Mouse (Mus musculus) frontal cortex, postnatal 10 days (tissue): Measurements from ENCODE around the gene Phc1.
A peak's percentile ranks its signal among the peaks of the same experiment; 100 is the strongest.

Experiments
- DNase-seq, 2 experiments: peaks; one replicate each; pipeline ENCODE4 v3.0.0; 2022; ENCODE audit warnings: low spot score in 2 of 2, mixed read lengths in 1 of 2

Gene Phc1

GRCm38 (mm10) chr6:122296918-122297278 lies 43.5 kb downstream of the Phc1 start:
- no peak for DNase-seq

GRCm38 (mm10) chr6:122295242-122295641 lies 45.1 kb downstream of the Phc1 start:
- no peak for DNase-seq

DNA sequence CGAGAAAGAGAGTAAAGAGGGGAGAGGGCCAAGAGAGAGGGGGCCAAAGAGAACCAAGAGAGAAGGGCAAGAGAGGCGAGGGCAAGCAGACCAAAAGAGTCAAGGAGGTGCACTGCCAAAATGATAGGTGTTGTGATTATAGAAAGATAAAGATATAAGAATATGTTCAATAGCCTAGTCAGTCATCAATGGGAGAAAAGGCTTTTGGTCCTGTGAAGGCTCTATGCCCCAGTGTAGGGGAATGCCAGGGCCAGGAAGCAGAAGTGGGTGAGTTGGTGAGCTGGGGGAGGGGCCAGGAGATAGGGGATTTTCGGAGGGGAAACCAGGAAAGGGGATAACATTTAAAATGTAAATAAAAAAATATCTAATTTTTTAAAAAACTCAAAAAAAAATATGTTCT lies 46.1 kb downstream of the Phc1 start:
- no peak for DNase-seq

DNA sequence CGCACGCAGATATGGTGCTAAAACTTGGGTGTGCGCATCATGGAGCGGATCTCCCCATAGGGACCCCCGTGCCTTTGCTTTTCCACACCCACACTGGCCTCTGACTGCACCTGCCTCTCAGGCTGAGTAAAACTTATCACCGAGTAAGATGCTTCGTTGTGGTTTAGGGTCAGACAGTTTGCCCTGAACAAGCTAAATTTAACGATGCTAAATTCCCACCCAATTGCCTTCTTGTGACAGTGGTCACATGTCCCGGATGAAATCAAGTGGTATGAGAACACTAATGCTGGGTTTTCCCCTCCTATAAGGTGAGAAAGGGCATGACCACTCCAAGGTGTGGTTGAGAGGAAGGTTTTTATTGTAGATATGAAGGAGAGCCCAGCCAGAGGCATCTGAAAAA lies 46.6 kb downstream of the Phc1 start:
- no peak for DNase-seq

- no peak for DNase-seq
Measured at GRCm38 (mm10) chr6:122293121-122293520, 47.2 kb downstream of the Phc1 start.

DNA sequence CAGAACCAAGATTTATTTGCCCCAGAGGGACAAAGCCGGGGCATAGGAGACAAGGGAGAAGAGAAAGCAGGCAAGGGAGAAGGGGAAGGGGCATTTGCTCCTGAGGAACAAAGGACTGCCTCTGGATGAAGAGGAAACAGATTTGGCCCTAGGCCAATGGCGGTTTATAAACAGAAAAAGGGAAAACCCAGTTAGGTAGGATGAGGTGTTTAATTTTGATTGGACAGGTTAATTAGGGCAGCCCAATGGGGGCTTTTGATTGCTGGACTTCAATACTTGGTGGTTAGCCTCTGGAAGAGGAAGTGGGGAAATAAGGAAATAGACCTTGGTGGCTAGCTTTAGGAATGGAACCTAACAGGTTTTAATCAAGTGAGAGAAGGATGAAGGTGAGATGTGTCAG lies 48.2 kb downstream of the Phc1 start:
- no peak for DNase-seq

GRCm38 (mm10) chr6:122291735-122292134 lies 48.6 kb downstream of the Phc1 start:
- DNase-seq = no peak

DNA sequence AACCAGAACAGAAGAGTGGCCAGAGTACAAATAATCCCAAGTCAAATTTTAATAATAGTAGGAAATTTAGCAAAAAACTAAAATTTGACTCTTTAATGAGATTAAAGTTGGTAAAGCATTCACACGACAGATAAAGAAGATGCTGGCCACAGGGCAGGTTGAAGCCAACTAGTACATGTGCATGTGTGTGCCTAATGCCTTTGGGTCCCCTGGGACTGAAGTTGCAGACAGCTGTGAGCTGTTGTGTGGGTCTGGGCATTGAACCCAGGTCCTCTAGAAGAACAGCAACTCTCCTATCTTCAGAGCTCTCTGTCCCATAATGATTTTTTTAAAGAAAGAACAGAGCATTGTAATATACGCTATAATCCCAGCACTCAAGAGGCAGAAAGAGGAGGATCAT lies 49.1 kb downstream of the Phc1 start:
- DNase-seq = no peak

DNA sequence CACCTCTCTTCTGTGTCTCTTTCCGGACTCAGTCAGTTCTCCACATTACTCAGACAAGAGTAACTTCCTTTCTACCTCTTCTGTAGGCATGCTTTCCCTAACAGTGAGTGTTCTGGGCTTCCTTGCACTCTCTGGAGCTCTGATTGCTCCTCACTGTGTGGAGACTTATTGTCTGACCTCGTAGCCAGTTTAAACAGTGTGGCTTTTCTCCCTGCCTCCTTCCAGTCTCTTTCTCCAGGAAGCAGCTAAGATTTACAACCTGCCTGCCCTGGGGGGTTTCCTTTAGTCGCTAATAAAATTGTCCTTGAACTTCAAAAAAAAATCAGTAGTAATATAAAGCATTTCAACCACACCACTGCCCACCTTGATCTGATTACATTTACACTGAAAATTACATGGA lies 50.1 kb downstream of the Phc1 start:
- DNase-seq = no peak

GRCm38 (mm10) chr6:122289313-122289712 lies 51.0 kb downstream of the Phc1 start:
- no peak for DNase-seq

DNA sequence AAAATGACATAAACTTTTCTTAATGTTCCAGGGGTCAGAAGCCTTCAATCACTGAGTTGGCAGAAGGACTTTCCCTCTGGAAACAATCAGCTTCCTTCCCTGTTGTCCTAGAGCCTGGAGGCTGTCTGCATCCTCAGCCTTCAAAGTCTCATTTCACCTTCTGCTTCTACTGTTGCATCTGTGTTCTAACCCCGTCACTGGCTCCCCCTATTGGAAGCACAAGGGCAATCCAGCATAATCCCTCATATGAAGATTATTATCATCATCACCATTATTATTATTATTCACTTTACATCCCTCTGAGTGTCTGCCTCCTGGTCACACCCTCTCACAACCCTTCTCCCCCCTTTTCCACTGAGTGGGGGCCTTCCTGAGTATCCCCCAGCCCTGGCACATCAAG lies 52.1 kb downstream of the Phc1 start:
- DNase-seq = no peak

DNA sequence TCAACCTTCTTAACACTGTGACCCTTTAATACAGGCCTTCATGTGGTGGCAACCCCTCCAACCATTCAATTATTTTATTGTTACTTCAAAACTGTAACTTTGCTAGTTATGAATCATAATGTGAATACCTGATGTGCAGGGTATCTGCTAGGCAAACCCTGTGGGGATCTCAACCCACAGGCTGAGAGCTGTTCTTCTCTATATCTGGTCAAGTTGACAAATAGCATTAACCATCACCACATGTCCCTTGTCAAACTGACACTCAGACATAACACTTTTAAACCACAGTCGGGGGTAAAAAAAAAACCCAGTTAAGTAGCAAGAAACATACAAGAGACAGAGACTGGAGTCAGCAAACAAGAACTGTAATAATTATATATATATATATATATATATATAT lies 55.5 kb downstream of the Phc1 start:
- DNase-seq = no peak

DNA sequence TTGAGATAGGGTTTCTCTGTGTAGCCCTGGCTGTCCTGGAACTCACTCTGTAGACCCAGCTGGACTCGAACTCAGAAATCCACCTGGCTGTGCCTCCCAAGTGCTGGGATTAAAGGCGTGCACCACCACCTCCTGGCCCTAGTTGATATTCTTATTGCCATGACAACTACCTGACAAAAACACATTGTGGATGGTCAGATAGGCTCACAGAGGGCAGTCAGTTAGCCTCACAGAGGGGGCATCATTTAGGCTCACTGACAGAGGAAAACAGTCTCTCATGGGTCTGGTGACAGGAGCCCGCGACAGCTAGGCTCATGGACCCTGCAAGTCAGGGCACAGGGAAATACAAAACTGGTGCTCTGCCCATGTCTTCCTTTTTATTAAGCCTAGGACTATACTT lies 56.1 kb downstream of the Phc1 start:
- DNase-seq = no peak

DNA sequence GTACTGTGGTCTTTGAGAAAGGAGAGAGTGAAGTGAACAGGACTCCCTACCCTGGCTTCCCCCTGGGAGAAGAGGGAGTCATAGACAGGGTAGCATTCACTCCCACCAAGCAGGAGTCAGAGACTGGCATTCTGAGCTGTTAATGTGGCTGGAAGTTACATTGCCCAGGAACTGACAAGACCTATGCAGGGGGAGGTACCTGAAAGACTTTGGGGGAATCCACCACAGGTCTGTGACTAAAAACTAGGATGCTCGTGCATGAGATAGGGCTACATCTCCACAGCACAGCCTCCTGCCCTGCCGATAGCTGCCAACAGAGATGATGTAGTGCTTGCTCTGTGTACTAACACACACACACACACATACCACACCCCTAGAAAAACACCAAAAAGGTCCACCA lies 56.9 kb downstream of the Phc1 start:
- DNase-seq = no peak

DNA sequence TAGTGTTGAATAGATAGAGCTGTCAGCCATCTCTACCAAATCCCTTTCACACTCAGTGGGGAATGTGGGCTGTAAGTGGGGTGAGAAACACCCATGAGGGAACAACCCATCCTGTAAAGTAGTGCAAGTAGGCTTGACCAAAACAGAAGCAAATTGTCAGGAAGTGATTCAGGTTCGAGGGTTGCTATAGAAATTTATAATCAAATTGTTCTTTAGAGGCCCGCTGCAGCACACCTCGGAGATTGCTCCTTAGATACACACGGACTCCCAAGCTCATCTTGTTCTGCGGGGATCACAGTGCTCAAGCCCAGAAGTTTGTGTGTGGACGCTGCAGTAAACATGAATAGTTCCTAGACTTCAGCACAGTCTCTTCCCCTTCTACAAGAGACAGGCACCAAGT lies 57.6 kb downstream of the Phc1 start, which contains the start of gene Klrg1:
Klrg1 (minus strand) TSS at position 101 of the 400 bp plus-strand sequence.
- DNase-seq = no peak

DNA sequence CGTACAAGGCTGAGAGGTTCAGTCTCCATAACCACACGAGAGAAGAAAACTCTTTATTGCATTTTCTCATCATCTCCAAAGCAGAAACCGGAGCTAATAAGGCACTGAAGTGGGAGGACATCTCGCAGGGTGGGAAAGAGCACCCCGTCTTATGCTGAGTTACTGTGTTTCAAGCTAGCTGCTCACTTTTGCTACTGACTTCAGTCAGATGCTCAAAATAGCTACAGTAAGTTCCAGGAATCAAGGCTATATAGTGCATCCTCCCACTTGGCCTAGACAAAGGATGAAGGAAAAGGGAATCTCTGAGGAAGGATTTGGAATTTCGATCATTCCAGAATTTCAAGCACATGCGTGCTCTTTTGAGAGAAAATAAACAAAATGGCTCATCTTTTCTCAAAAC lies 63.8 kb downstream of the Phc1 start:
- DNase-seq = no peak

DNA sequence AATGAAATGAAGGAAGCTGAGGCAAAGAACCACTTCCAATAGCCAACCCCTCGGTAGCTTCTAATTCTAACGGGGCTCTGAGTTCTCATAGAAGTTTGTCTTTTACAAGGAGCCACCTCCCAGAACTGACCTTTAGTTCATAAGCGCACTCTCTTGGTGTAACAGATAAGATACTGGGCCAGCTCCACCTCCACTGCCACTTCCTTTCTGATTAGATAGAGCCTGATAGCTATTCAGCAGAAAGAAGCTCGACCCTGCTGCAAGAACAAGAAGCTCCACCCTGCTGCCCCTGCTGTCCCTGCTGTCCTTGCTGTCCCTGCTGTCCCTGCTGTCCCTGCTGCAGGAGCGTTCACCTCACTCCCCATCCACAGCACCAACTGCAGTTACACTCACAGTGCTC lies 65.8 kb downstream of the Phc1 start:
- no peak for DNase-seq

- no peak for DNase-seq
Measured at GRCm38 (mm10) chr6:122270152-122270551, 70.2 kb downstream of the Phc1 start.

- no peak for DNase-seq
Measured at GRCm38 (mm10) chr6:122269170-122269569, 71.2 kb downstream of the Phc1 start.

GRCm38 (mm10) chr6:122268561-122268960 lies 71.8 kb downstream of the Phc1 start:
- peak in 1 of 2 experiments; percentile 49 for DNase-seq
